In genomic region chr9:32540406-32541222, GRCm38 (mm10) we compare ENCODE assay signal across 8 mouse cellular contexts. TPM values are rescaled to one million over a fixed set of nuclear protein-coding genes. Genes with fewer than 3 reads are reported as not detected.
DNase-seq lines count a peak whose midpoint lies in the region; ATAC-seq and TF ChIP-seq lines count a peak whose summit lies in the region.

No protein-coding gene starts in this region.

- no peak for ATAC-seq in heart, embryonic 16.5 days (replicated peaks; ENCODE audit: extremely low read depth, insufficient read depth, low FRiP score)
- no peak for ATAC-seq in limb, embryonic 11.5 days (ENCODE audit: insufficient number of reproducible peaks, low FRiP score, low TSS enrichment, low read depth)
- peak; percentile 65 for ATAC-seq in midbrain, embryonic 14.5 days (ENCODE audit: low FRiP score, low TSS enrichment)

- H3K27me3 ChIP-seq in testis, adult 2 months (ENCODE audit: control insufficient read depth, insufficient read depth, low read length), result peaks cover 5% of the 10 kb centered on the region
- H3K27me3 ChIP-seq in heart, embryonic 16.5 days (ENCODE audit: control insufficient read depth, insufficient read depth, low read length), result peaks cover 15% of the 10 kb centered on the region
- no peaks in the 10 kb centered on the region for H3K27me3 ChIP-seq in limb, embryonic 11.5 days (ENCODE audit: control insufficient read depth, insufficient read depth, low read length)
- peaks cover 66% of the 10 kb centered on the region for H3K27me3 ChIP-seq in midbrain, embryonic 14.5 days (ENCODE audit: control insufficient read depth, insufficient read depth, low read length)

- WGBS in heart, embryonic 16.5 days, result 0% methylated on average over 57 of the region's 70 CpGs
- WGBS in limb, embryonic 11.5 days, result 0% methylated on average over 55 of the region's 70 CpGs
- under 1% methylated on average over 63 of the region's 70 CpGs for WGBS in midbrain, embryonic 14.5 days

- peaks cover 12% of the 10 kb centered on the region for H3K4me1 ChIP-seq in testis, adult 2 months (ENCODE audit: control insufficient read depth, insufficient read depth, low read length)
- H3K4me1 ChIP-seq in heart, embryonic 16.5 days (ENCODE audit: control insufficient read depth, insufficient read depth, low read length), result peaks cover 29% of the 10 kb centered on the region
- H3K4me1 ChIP-seq in limb, embryonic 11.5 days (ENCODE audit: control insufficient read depth, insufficient read depth, low read length), result peaks cover 42% of the 10 kb centered on the region
- H3K4me1 ChIP-seq in midbrain, embryonic 14.5 days (ENCODE audit: control insufficient read depth, insufficient read depth, low read length), result peaks cover 35% of the 10 kb centered on the region

- H3K4me3 ChIP-seq in testis, adult 2 months (ENCODE audit: control insufficient read depth, low read depth, low read length), result peak overlapping the region; percentile 37
- peak overlapping the region; percentile 76 for H3K4me3 ChIP-seq in heart, embryonic 16.5 days (ENCODE audit: low read length)
- H3K4me3 ChIP-seq in limb, embryonic 11.5 days (ENCODE audit: low read depth, low read length), result peak overlapping the region; percentile 96
- H3K4me3 ChIP-seq in midbrain, embryonic 14.5 days (replicated peaks; ENCODE audit: low read depth, low read length), result peak overlapping the region; percentile 46

- 0 out of 2 replicates have a peak overlapping the region, but pooled peaks have one; percentile 7 for H3K27ac ChIP-seq in testis, adult 2 months (ENCODE audit: control insufficient read depth, insufficient read depth, low read depth, low read length)
- peak overlapping the region; percentile 92 for H3K27ac ChIP-seq in heart, embryonic 16.5 days (ENCODE audit: low read length)
- H3K27ac ChIP-seq in limb, embryonic 11.5 days (replicated peaks; ENCODE audit: low read depth, low read length), result peak overlapping the region; percentile 96
- H3K27ac ChIP-seq in midbrain, embryonic 14.5 days (replicated peaks; ENCODE audit: low read depth, low read length), result 0 out of 2 replicates have a peak overlapping the region, but pooled peaks have one; percentile 17

- no peak for DNase-seq in testis, postnatal 14 days (ENCODE audit: low spot score)
- peak; percentile 56 for DNase-seq in embryo, embryonic 10.5 days (ENCODE audit: low spot score)
- DNase-seq in limb, embryonic 11.5 days (ENCODE audit: low spot score), result peak; percentile 69
- DNase-seq in midbrain, embryonic 14.5 days, result peak; percentile 73
- DNase-seq in thymus, postnatal 25 days, result peak; percentile 70
- no peak for DNase-seq in layer of hippocampus, adult 9-10 months (ENCODE audit: low spot score)

- no peak for TF ChIP-seq POLR2A in testis, adult 2 months (IDR thresholded peaks at IDR 0.05; ENCODE audit: control insufficient read depth, low read depth, low read length)

- no peaks in the 10 kb centered on the region for H3K36me3 ChIP-seq in testis, adult 2 months (ENCODE audit: control insufficient read depth, insufficient read depth, low read length)
- H3K36me3 ChIP-seq in heart, embryonic 16.5 days (ENCODE audit: control insufficient read depth, insufficient read depth), result no peaks in the 10 kb centered on the region
- peaks cover 2% of the 10 kb centered on the region; the same call in 1 of the 2 replicates for H3K36me3 ChIP-seq in limb, embryonic 11.5 days (ENCODE audit: control insufficient read depth, insufficient read depth, low read length)
- H3K36me3 ChIP-seq in midbrain, embryonic 14.5 days (ENCODE audit: control insufficient read depth, insufficient read depth, low read length), result no peaks in the 10 kb centered on the region

- H3K9me3 ChIP-seq in heart, embryonic 16.5 days (replicated peaks; ENCODE audit: control insufficient read depth, low read length), result no peaks in the 10 kb centered on the region
- H3K9me3 ChIP-seq in limb, embryonic 11.5 days (ENCODE audit: control insufficient read depth, low read length), result no peaks in the 10 kb centered on the region
- no peaks in the 10 kb centered on the region for H3K9me3 ChIP-seq in midbrain, embryonic 14.5 days (ENCODE audit: control insufficient read depth, low read length)

- H3K4me2 ChIP-seq in heart, embryonic 16.5 days (ENCODE audit: low read depth, low read length), result peak overlapping the region; percentile 90
- peak overlapping the region; percentile 80 for H3K4me2 ChIP-seq in limb, embryonic 11.5 days (ENCODE audit: low read depth, severe bottlenecking)
- H3K4me2 ChIP-seq in midbrain, embryonic 14.5 days (ENCODE audit: low read length), result peak overlapping the region; percentile 98

- peak overlapping the region; percentile 93 for H3K9ac ChIP-seq in heart, embryonic 16.5 days (ENCODE audit: low read length)
- peak overlapping the region; percentile 100 for H3K9ac ChIP-seq in limb, embryonic 11.5 days (ENCODE audit: low read length)
- H3K9ac ChIP-seq in midbrain, embryonic 14.5 days (replicated peaks; ENCODE audit: low read length), result peak overlapping the region; percentile 61

- no peak for TF ChIP-seq CTCF in testis, adult 2 months (IDR thresholded peaks at IDR 0.05; ENCODE audit: control insufficient read depth, insufficient read depth, insufficient replicate concordance, low read depth, low read length)

RNA-seq across cellular contexts. Expression of gene Fli1, which starts 2.0 kb away (rescaled TPM):
- polyA plus RNA-seq in testis, adult 2 months (2012; rRNA removed), result 0.47 and 0.51 TPM in 2 replicates
- 20.1 and 23.4 TPM in 2 replicates for polyA plus RNA-seq in heart, embryonic 16.5 days (2015; fragmentation: Nextera tagmentation; extraction: Ambion mirVana)
- 62.2 and 68.3 TPM in 2 replicates for polyA plus RNA-seq in limb, embryonic 11.5 days (2014; fragmentation: Nextera tagmentation; extraction: Ambion mirVana)
- polyA plus RNA-seq in midbrain, embryonic 14.5 days (2014; fragmentation: Nextera tagmentation; extraction: Ambion mirVana), result 4.0 and 7.9 TPM in 2 replicates

Comparison
In these comparisons a context has a peak if more than half of its experiments do, and no peak if none do; other contexts are left out.
1. H3K27ac ChIP-seq: peak in every context shown above with its lines; median percentile 96 in limb, embryonic 11.5 days; 92 in heart, embryonic 16.5 days; 17 in midbrain, embryonic 14.5 days; 7 in testis, adult 2 months.
2. H3K4me3 ChIP-seq: peak in every context shown above with its lines; median percentile 96 in limb, embryonic 11.5 days; 76 in heart, embryonic 16.5 days; 46 in midbrain, embryonic 14.5 days; 37 in testis, adult 2 months.
3. DNase-seq: peak in embryo, embryonic 10.5 days (single experiment), limb, embryonic 11.5 days (single experiment), midbrain, embryonic 14.5 days (single experiment) and thymus, postnatal 25 days (single experiment); none in testis, postnatal 14 days (single experiment) and layer of hippocampus, adult 9-10 months (single experiment).
4. Peak in every context shown above with its lines, with median percentiles within 50 percentile points of each other: H3K4me2 ChIP-seq and H3K9ac ChIP-seq.